Mouse (Mus musculus) testis, adult 2 months (tissue): Measurements from ENCODE around the gene Patj. TPM values are rescaled to one million over a fixed set of nuclear protein-coding genes. Genes with fewer than 3 reads are reported as not detected.
A peak's percentile ranks its signal among the peaks of the same experiment; 100 is the strongest.

Source experiments
- H3K27ac ChIP-seq: fragments of 200-500 bp; 2 replicates; pipeline ENCODE4 v1.5.1; 2012; ENCODE audit warnings: low read depth, low read length; ENCODE audit not compliant: control insufficient read depth, insufficient read depth
- H3K27me3 ChIP-seq: fragments of 200-500 bp; 2 replicates; pipeline ENCODE4 v1.6.1; 2012; ENCODE audit warnings: mild to moderate bottlenecking, low read length, moderate library complexity; ENCODE audit not compliant: control insufficient read depth, insufficient read depth
- H3K36me3 ChIP-seq: fragments of 200-500 bp; 2 replicates; pipeline ENCODE4 v1.6.1; 2012; ENCODE audit warnings: mild to moderate bottlenecking, low read length; ENCODE audit not compliant: control insufficient read depth, insufficient read depth
- H3K4me1 ChIP-seq: fragments of 200-500 bp; 2 replicates; pipeline ENCODE4 v1.6.1; 2012; ENCODE audit warnings: low read length; ENCODE audit not compliant: control insufficient read depth, insufficient read depth
- H3K4me3 ChIP-seq: fragments of 200-500 bp; 2 replicates; pipeline ENCODE4 v1.5.1; 2012; ENCODE audit warnings: low read depth, mild to moderate bottlenecking, low read length, moderate library complexity, mixed read lengths; ENCODE audit not compliant: control insufficient read depth
- CTCF ChIP-seq: fragments of 200-500 bp; IDR thresholded peaks from 2 replicates; pipeline ENCODE4 v1.5.1; 2012; ENCODE audit warnings: low read depth, mild to moderate bottlenecking, inconsistent platforms, low read length, moderate library complexity; ENCODE audit not compliant: control insufficient read depth, insufficient read depth, insufficient replicate concordance
- POLR2A ChIP-seq: fragments of 200-500 bp; IDR thresholded peaks from 2 replicates; pipeline ENCODE4 v1.6.1; 2012; ENCODE audit warnings: low read depth, mild to moderate bottlenecking, inconsistent platforms, low read length, moderate library complexity; ENCODE audit not compliant: control insufficient read depth
- polyA plus RNA-seq: library from polyadenylated mRNA; depleted of rRNA; stranded (reverse); fragments of >200 nt; gene quantifications from 2 replicates; pipeline ENCODE4 v1.2.3, GENCODE M21; 2012; rRNA removed

Patj gene
- 5.9 and 7.9 TPM in 2 replicates for polyA plus RNA-seq

DNA sequence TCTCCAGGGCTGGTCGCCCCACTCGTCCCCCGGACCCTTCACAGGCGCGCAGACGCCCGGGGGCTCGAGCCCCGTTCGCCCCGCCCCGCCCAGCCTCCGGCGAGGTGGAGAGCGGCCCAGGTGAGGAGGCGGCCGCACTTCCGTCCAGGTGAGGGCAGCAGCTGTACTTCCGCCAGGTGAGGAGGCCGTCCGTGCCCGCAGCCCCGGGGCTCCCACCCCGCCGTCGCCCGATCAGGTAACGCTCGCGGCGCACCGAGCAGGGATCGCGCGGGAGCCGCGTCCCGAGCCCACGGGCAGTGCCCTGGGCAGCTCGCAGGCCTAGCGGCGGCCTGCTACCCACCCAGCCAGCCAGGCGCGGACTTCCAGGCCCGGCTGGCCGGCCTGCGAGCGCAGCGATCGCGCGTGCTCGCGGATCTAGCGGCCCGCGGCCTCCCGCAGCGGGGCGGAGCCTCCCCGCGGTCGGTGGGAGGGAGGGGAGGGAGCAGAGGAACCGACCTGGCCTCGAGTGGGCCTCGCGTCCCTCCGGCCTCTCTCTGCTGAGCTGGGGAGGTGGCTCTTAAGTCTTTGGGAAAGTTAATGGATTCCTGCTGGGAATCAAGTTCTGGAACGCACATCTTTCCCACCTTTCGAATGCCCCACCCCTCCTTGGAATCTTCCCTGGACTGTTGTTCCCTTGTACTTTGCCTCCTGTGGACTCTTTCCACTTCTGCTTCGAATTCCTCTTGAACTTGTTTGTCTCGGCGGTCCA is at the start of gene Patj:
Gene Patj (plus strand): TSS at position 96 of the 748 bp plus-strand sequence.
- Histone ChIP-seq H3K4me1 (peaks cover 13% of the 10 kb centered on the region), H3K4me3 (peak within 1 kb of the TSS; percentile 98), H3K27me3 (no peaks in the 10 kb centered on the region), H3K36me3 (no peaks in the 10 kb centered on the region), H3K27ac (peak within 1 kb of the TSS; percentile 90)
- TF ChIP-seq POLR2A (peak; percentile 36; the same call in 1 of the 2 replicates), CTCF (no peak)

DNA sequence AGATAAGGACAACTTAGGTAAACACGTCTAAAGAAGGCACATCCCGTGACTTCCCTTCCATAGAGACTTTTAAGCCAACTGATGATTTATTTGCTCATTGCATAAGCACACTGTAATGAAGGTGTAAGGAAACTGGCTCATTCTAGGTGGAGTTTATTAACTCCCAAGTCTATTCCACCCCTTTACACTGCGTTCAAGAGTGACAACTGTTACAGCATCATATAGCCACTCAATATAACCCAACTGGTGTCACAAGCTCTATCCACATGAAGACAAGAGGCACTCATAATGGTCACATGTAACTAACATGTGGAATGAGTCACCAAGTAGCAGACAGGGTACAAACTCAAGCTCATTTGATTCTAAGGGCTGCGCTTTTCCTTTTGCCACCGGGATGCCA is 47.0 kb upstream of the Patj start:
- H3K36me3 ChIP-seq, result no peaks in the 10 kb centered on the region
- H3K4me3 ChIP-seq, result no peak overlapping the region
- H3K27me3 ChIP-seq, result no peaks in the 10 kb centered on the region
- TF ChIP-seq CTCF, result no peak
- TF ChIP-seq POLR2A, result no peak
- no peak overlapping the region for H3K27ac ChIP-seq
- H3K4me1 ChIP-seq, result no peaks in the 10 kb centered on the region

DNA sequence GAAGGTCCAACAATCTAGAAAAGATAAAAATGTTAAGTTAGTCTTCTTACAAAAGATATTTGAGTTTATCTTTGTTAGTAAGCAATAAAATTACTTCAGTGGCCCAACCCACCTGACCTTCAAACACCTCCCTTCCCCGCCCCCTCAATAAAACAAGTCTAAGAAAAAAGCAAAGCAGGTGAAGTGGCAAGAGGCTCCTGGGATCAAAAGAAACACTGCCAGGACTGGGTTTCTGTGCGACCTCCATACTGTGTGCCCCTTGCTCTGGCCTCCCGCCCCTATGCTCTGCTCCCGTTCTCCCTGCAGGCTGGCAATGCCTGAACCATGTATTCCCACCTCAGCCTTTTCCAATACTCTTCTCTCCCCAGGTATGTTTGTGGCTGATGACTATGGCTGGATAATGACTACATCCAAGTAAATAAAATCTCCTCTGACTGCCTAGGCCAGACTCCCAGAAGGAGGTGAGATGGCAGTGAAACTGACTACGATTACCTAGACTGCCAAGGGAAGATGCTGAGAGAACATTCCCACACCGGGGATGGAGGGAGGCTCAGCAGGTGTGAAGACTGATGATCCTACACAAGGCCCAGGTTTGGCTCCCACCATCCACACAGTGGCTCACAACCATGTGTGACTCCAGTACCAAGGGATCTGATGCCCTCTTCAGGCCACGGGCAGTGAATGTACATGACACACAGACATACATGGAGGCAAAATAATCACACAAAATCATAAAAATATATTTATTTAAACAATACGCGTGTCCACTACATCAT is 37.4 kb upstream of the Patj start:
- H3K27ac ChIP-seq, result no peak overlapping the region
- H3K4me1 ChIP-seq, result no peaks in the 10 kb centered on the region
- H3K4me3 ChIP-seq, result no peak overlapping the region
- H3K27me3 ChIP-seq, result no peaks in the 10 kb centered on the region
- TF ChIP-seq CTCF (no peak), POLR2A (no peak)
- no peaks in the 10 kb centered on the region for H3K36me3 ChIP-seq

DNA sequence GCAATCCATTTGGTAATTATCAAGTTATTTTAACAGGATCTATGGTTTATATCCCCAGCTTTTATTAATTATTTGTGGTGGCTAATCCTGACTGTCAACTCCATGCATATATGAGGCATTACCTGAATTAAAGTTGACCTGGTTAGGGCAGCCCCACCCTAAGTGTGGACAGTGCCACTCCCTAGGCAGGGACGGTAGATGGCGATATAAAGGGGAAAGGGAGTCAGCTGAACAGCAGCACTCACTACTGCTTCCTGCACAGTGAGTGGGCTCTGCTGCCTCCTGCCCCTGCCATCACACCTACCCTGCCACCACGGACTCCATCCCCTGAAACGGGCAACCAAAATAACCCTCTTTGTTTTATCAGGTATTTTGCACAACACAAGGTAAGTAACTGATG is 20.2 kb upstream of the Patj start:
- no peak overlapping the region for H3K27ac ChIP-seq
- no peak overlapping the region for H3K4me3 ChIP-seq
- H3K4me1 ChIP-seq, result no peaks in the 10 kb centered on the region
- TF ChIP-seq CTCF, result peak; percentile 11; the same call in 1 of the 2 replicates
- TF ChIP-seq POLR2A, result no peak
- no peaks in the 10 kb centered on the region for H3K36me3 ChIP-seq
- H3K27me3 ChIP-seq, result no peaks in the 10 kb centered on the region

DNA sequence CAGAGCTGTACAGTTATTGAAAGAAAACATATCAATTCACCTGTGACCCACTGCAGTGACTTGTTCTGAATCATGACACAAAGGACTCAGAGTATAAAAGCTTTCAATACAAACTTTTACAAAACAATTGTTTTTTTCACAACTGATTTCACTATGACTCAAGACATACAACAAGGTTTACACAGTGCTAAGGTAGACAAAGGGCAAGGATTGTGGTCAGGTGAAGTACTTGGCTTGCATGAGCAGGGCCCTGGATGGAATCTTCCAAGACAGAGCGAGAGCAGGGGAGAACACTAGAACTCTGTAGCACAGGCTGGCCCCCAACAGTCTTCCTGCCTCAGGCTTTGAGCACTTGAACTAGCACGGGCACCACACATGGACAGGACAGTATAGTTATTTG is 18.6 kb upstream of the Patj start:
- H3K27ac ChIP-seq, result no peak overlapping the region
- TF ChIP-seq POLR2A, result no peak
- TF ChIP-seq CTCF, result no peak
- H3K4me3 ChIP-seq, result no peak overlapping the region
- no peaks in the 10 kb centered on the region for H3K27me3 ChIP-seq
- H3K36me3 ChIP-seq, result no peaks in the 10 kb centered on the region
- H3K4me1 ChIP-seq, result no peaks in the 10 kb centered on the region

DNA sequence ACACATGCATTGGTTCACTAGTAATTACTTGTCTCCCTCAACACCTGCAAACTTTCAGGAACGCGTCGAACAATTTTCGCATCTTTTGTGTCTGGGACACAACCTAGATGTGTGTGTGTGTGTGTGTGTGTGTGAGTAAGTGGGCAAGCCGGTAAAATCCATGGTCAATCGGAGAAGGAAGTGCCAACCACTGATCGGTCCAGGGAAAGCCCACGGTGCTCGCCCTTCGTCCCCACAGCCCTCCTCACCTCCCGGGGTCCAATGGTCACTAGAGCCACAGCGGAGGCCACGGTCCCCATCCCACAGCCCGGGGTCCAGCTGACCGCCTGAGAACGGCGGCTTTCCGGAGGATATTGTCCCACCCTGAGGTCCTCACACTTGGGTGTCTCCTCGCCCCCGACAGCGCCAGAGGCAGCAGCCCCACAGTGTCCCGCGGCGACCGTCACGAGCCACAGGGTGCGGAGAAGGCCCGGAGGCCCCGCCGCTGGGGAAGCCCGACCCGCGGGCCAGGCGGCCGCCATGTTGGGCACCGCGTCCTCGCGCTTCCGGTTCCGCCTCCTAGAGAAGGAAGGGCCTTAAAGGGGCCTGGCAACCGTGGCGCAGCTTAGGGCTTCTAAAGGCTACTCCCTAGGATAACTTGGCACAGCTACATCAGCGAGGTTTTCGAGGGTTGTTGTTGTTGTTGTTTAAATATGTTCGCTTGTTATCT is 12.7 kb upstream of the Patj start, which contains the start of gene Tm2d1:
Gene Tm2d1 (minus strand): TSS at position 591 of the 709 bp plus-strand sequence.
- Histone ChIP-seq H3K4me1 (no peaks in the 10 kb centered on the region), H3K27ac (peak within 1 kb of the TSS; percentile 71), H3K4me3 (peak within 1 kb of the TSS; percentile 93), H3K36me3 (no peaks in the 10 kb centered on the region), H3K27me3 (no peaks in the 10 kb centered on the region)
- TF ChIP-seq CTCF, result no peak
- peak; percentile 92 for TF ChIP-seq POLR2A

DNA sequence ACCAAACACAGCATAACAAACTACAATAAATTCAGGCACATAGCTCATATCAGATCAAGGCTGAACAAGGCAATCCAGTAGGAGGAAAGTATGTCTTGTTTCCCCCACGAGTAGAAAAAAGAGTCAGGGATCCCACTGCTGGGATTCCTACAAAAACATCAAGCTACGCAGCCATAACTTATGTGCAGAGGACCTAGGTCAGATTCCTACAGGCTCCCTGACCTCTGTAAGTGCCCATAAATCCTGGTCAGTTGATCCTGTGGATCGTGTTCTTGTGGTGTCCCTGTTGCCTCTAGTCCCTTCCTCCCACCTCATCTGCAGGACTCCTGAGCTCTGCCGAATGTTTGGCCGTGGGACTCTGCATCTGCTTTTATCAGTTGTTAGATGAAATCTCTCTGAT is 10.5 kb upstream of the Patj start:
- TF ChIP-seq CTCF (no peak), POLR2A (no peak)
- no peaks in the 10 kb centered on the region for H3K27me3 ChIP-seq
- H3K4me1 ChIP-seq, result no peaks in the 10 kb centered on the region
- no peak overlapping the region for H3K27ac ChIP-seq
- no peaks in the 10 kb centered on the region for H3K36me3 ChIP-seq
- H3K4me3 ChIP-seq, result no peak overlapping the region
